Mouse (Mus musculus): ENCODE measurements around the gene L1td1.
"Not testable (repeated sequence)": the region's sequence is repeated elsewhere in the genome, so short reads cannot be mapped to it uniquely, and the experiment has no call there.

Gene L1td1

GRCm38 (mm10) chr4:98726590-98727237 is at the start of gene L1td1:
Gene L1td1, plus strand, starts transcription at chr4:98726734.
- no peak for DNase-seq (ENCODE audit: low read depth in 2 of 2, low spot score in 2 of 2)

GRCm38 (mm10) chr4:98677506-98677905 is 49.0 kb upstream of the L1td1 start:
- DNase-seq (ENCODE audit: low read depth in 2 of 2, low spot score in 2 of 2), result no peak

GRCm38 (mm10) chr4:98686678-98687267 is 39.8 kb upstream of the L1td1 start:
- no peak for DNase-seq (ENCODE audit: low read depth in 2 of 2, low spot score in 2 of 2)

- no peak for DNase-seq (ENCODE audit: low read depth in 2 of 2, low spot score in 2 of 2)
Measured at GRCm38 (mm10) chr4:98688116-98688515, 38.4 kb upstream of the L1td1 start.

- DNase-seq (ENCODE audit: low read depth in 2 of 2, low spot score in 2 of 2), result no peak
Measured at GRCm38 (mm10) chr4:98688520-98688919, 38.0 kb upstream of the L1td1 start.

- no peak for DNase-seq (ENCODE audit: low read depth in 2 of 2, low spot score in 2 of 2)
Measured at GRCm38 (mm10) chr4:98689988-98690387, 36.5 kb upstream of the L1td1 start.

- DNase-seq (ENCODE audit: low read depth in 2 of 2, low spot score in 2 of 2), result no peak
Measured at GRCm38 (mm10) chr4:98693465-98694185, 32.9 kb upstream of the L1td1 start.

GRCm38 (mm10) chr4:98697932-98698331 is 28.6 kb upstream of the L1td1 start:
- no peak for DNase-seq (ENCODE audit: low read depth in 2 of 2, low spot score in 2 of 2)

- DNase-seq (ENCODE audit: low read depth in 2 of 2, low spot score in 2 of 2), result no peak
Measured at GRCm38 (mm10) chr4:98698921-98699320, 27.6 kb upstream of the L1td1 start.

- no peak for DNase-seq (ENCODE audit: low read depth in 2 of 2, low spot score in 2 of 2)
Measured at GRCm38 (mm10) chr4:98700156-98700555, 26.4 kb upstream of the L1td1 start.

GRCm38 (mm10) chr4:98702201-98702894 is 24.2 kb upstream of the L1td1 start:
- no peak for DNase-seq (ENCODE audit: low read depth in 2 of 2, low spot score in 2 of 2)

- DNase-seq (ENCODE audit: low read depth in 2 of 2, low spot score in 2 of 2), result no peak
Measured at GRCm38 (mm10) chr4:98710891-98711290, 15.6 kb upstream of the L1td1 start.

- no peak for DNase-seq (ENCODE audit: low read depth in 2 of 2, low spot score in 2 of 2)
Measured at GRCm38 (mm10) chr4:98717735-98718546, 8.6 kb upstream of the L1td1 start.

- DNase-seq (ENCODE audit: low read depth in 2 of 2, low spot score in 2 of 2), result no peak
Measured at GRCm38 (mm10) chr4:98718547-98718917, 8.0 kb upstream of the L1td1 start.

- DNase-seq (ENCODE audit: low read depth in 2 of 2, low spot score in 2 of 2), result peak; percentile 21 to 54
Measured at GRCm38 (mm10) chr4:98722454-98722853, 4.1 kb upstream of the L1td1 start.

- DNase-seq (ENCODE audit: low read depth in 2 of 2, low spot score in 2 of 2), result not testable (repeated sequence)
Measured at GRCm38 (mm10) chr4:98724682-98725081, 1.9 kb upstream of the L1td1 start.

GRCm38 (mm10) chr4:98725439-98725838 is 1.1 kb upstream of the L1td1 start:
- no peak for DNase-seq (ENCODE audit: low read depth in 2 of 2, low spot score in 2 of 2)

GRCm38 (mm10) chr4:98727295-98727958 is 893 bp downstream of the L1td1 start:
- no peak for DNase-seq (ENCODE audit: low read depth in 2 of 2, low spot score in 2 of 2)

- no peak for DNase-seq (ENCODE audit: low read depth in 2 of 2, low spot score in 2 of 2)
Measured at GRCm38 (mm10) chr4:98727959-98728347, 1.4 kb downstream of the L1td1 start.

GRCm38 (mm10) chr4:98728716-98729115 is 2.2 kb downstream of the L1td1 start:
- no peak for DNase-seq (ENCODE audit: low read depth in 2 of 2, low spot score in 2 of 2)

Data from CD8-positive naive resting alpha-beta T cell, adult 2 months (primary cell).